Mouse (Mus musculus): ENCODE results near the gene Gng7.

Gng7 gene

GRCm38 (mm10) chr10:80931153-80931671 is 83.5 kb downstream of the Gng7 start:
- DNase-seq (ENCODE audit: low read depth, low spot score): peak; percentile 58
- peaks cover 2% of the 10 kb centered on the region; the same call in 1 of the 2 replicates for H3K36me3 ChIP-seq (ENCODE audit: control insufficient read depth, insufficient read depth, low read length, poor library complexity, severe bottlenecking)

GRCm38 (mm10) chr10:80930361-80931152 is 84.2 kb downstream of the Gng7 start:
- Histone ChIP-seq H3K36me3 (ENCODE audit: control insufficient read depth, insufficient read depth, low read length, poor library complexity, severe bottlenecking) (peaks cover 2% of the 10 kb centered on the region; the same call in 1 of the 2 replicates), H3K27me3 (ENCODE audit: control insufficient read depth, insufficient read depth, low read length, poor library complexity, severe bottlenecking) (no peaks in the 10 kb centered on the region)
- peak; percentile 75 for DNase-seq (ENCODE audit: low read depth, low spot score)

More at GRCm38 (mm10) chr10:80931153-80931671, 83.5 kb downstream of the Gng7 start:
- H3K27me3 ChIP-seq (ENCODE audit: control insufficient read depth, insufficient read depth, low read length, poor library complexity, severe bottlenecking): no peaks in the 10 kb centered on the region

- Histone ChIP-seq H3K27me3 (ENCODE audit: control insufficient read depth, insufficient read depth, low read length, poor library complexity, severe bottlenecking) (no peaks in the 10 kb centered on the region), H3K36me3 (ENCODE audit: control insufficient read depth, insufficient read depth, low read length, poor library complexity, severe bottlenecking) (peaks cover 2% of the 10 kb centered on the region; the same call in 1 of the 2 replicates)
- peak; percentile 99 for DNase-seq (ENCODE audit: low read depth, low spot score)
These were observed 85.2 kb downstream of the Gng7 start, which contains the start of gene Gadd45b for GRCm38 (mm10) chr10:80929299-80930226. Gene Gadd45b, plus strand, starts transcription at chr10:80930073.

GRCm38 (mm10) chr10:80928586-80929298 is 86.0 kb downstream of the Gng7 start:
- DNase-seq (ENCODE audit: low read depth, low spot score): peak; percentile 90
- H3K27me3 ChIP-seq (ENCODE audit: control insufficient read depth, insufficient read depth, low read length, poor library complexity, severe bottlenecking): no peaks in the 10 kb centered on the region

GRCm38 (mm10) chr10:80925472-80925871 is 89.3 kb downstream of the Gng7 start:
- Histone ChIP-seq H3K36me3 (ENCODE audit: control insufficient read depth, insufficient read depth, low read length, poor library complexity, severe bottlenecking) (no peaks in the 10 kb centered on the region), H3K27me3 (ENCODE audit: control insufficient read depth, insufficient read depth, low read length, poor library complexity, severe bottlenecking) (no peaks in the 10 kb centered on the region)
- no peak for DNase-seq (ENCODE audit: low read depth, low spot score)

More at GRCm38 (mm10) chr10:80928586-80929298, 86.0 kb downstream of the Gng7 start:
- peaks cover 2% of the 10 kb centered on the region; the same call in 1 of the 2 replicates for H3K36me3 ChIP-seq (ENCODE audit: control insufficient read depth, insufficient read depth, low read length, poor library complexity, severe bottlenecking)

GRCm38 (mm10) chr10:80921923-80922322 is 92.8 kb downstream of the Gng7 start:
- Histone ChIP-seq H3K36me3 (ENCODE audit: control insufficient read depth, insufficient read depth, low read length, poor library complexity, severe bottlenecking) (no peaks in the 10 kb centered on the region), H3K27me3 (ENCODE audit: control insufficient read depth, insufficient read depth, low read length, poor library complexity, severe bottlenecking) (no peaks in the 10 kb centered on the region)
- no peak for DNase-seq (ENCODE audit: low read depth, low spot score)

GRCm38 (mm10) chr10:80917779-80918434 is 96.8 kb downstream of the Gng7 start, which contains the start of gene Lmnb2:
Gene Lmnb2, minus strand, starts transcription at chr10:80918245.
- Histone ChIP-seq H3K27me3 (ENCODE audit: control insufficient read depth, insufficient read depth, low read length, poor library complexity, severe bottlenecking) (no peaks in the 10 kb centered on the region), H3K36me3 (ENCODE audit: control insufficient read depth, insufficient read depth, low read length, poor library complexity, severe bottlenecking) (no peaks in the 10 kb centered on the region)
- DNase-seq (ENCODE audit: low read depth, low spot score): peak; percentile 58

- Histone ChIP-seq H3K36me3 (ENCODE audit: control insufficient read depth, insufficient read depth, low read length, poor library complexity, severe bottlenecking) (no peaks in the 10 kb centered on the region), H3K27me3 (ENCODE audit: control insufficient read depth, insufficient read depth, low read length, poor library complexity, severe bottlenecking) (no peaks in the 10 kb centered on the region)
- DNase-seq (ENCODE audit: low read depth, low spot score): peak; percentile 51
These were observed 97.4 kb downstream of the Gng7 start for GRCm38 (mm10) chr10:80917336-80917778.

- no peak for DNase-seq (ENCODE audit: low read depth, low spot score)
- no peaks in the 10 kb centered on the region for H3K36me3 ChIP-seq (ENCODE audit: control insufficient read depth, insufficient read depth, low read length, poor library complexity, severe bottlenecking)
- H3K27me3 ChIP-seq (ENCODE audit: control insufficient read depth, insufficient read depth, low read length, poor library complexity, severe bottlenecking): no peaks in the 10 kb centered on the region
These were observed 99.0 kb downstream of the Gng7 start for GRCm38 (mm10) chr10:80915736-80916135.

GRCm38 (mm10) chr10:80915260-80915659 is 99.5 kb downstream of the Gng7 start:
- Histone ChIP-seq H3K36me3 (ENCODE audit: control insufficient read depth, insufficient read depth, low read length, poor library complexity, severe bottlenecking) (no peaks in the 10 kb centered on the region), H3K27me3 (ENCODE audit: control insufficient read depth, insufficient read depth, low read length, poor library complexity, severe bottlenecking) (no peaks in the 10 kb centered on the region)
- DNase-seq (ENCODE audit: low read depth, low spot score): no peak

GRCm38 (mm10) chr10:80914253-80914656 is 100.5 kb downstream of the Gng7 start:
- DNase-seq (ENCODE audit: low read depth, low spot score): no peak
- H3K36me3 ChIP-seq (ENCODE audit: control insufficient read depth, insufficient read depth, low read length, poor library complexity, severe bottlenecking): no peaks in the 10 kb centered on the region; the same call in 1 of the 2 replicates
- no peaks in the 10 kb centered on the region for H3K27me3 ChIP-seq (ENCODE audit: control insufficient read depth, insufficient read depth, low read length, poor library complexity, severe bottlenecking)

- Histone ChIP-seq H3K36me3 (ENCODE audit: control insufficient read depth, insufficient read depth, low read length, poor library complexity, severe bottlenecking) (no peaks in the 10 kb centered on the region; the same call in 1 of the 2 replicates), H3K27me3 (ENCODE audit: control insufficient read depth, insufficient read depth, low read length, poor library complexity, severe bottlenecking) (no peaks in the 10 kb centered on the region)
- DNase-seq (ENCODE audit: low read depth, low spot score): no peak
These were observed 101.3 kb downstream of the Gng7 start for GRCm38 (mm10) chr10:80913364-80914011.

GRCm38 (mm10) chr10:80911891-80912290 is 102.9 kb downstream of the Gng7 start:
- Histone ChIP-seq H3K27me3 (ENCODE audit: control insufficient read depth, insufficient read depth, low read length, poor library complexity, severe bottlenecking) (no peaks in the 10 kb centered on the region), H3K36me3 (ENCODE audit: control insufficient read depth, insufficient read depth, low read length, poor library complexity, severe bottlenecking) (no peaks in the 10 kb centered on the region; the same call in 1 of the 2 replicates)
- DNase-seq (ENCODE audit: low read depth, low spot score): no peak
